Mouse (Mus musculus) myocyte (in vitro differentiated cells): ENCODE measurements around the gene Zdhhc4. TPM values are rescaled to one million over a fixed set of nuclear protein-coding genes. Genes with fewer than 3 reads are reported as not detected.

Experiments used
- H3K27me3 ChIP-seq: one replicate; pipeline ENCODE4 v1.6.1; 2011; ENCODE audit not compliant: control insufficient read depth, insufficient read depth, insufficient read length
- H3K36me3 ChIP-seq: one replicate; pipeline ENCODE4 v1.6.1; 2011; ENCODE audit not compliant: control insufficient read depth, insufficient read depth
- H3K4me2 ChIP-seq: one replicate; pipeline ENCODE4 v1.6.1; 2011; ENCODE audit warnings: low read depth, control low read depth
- H3K4me3 ChIP-seq: one replicate; pipeline ENCODE4 v1.5.1; 2011; ENCODE audit warnings: mild to moderate bottlenecking, control low read depth, moderate library complexity
- H3K79me2 ChIP-seq: one replicate; pipeline ENCODE4 v1.6.1; 2011; ENCODE audit not compliant: control insufficient read depth, insufficient read depth
- H3ac ChIP-seq: one replicate; pipeline ENCODE4 v1.6.1; 2011; ENCODE audit not compliant: control insufficient read depth, insufficient read length
- CEBPB ChIP-seq: IDR thresholded peaks from 2 replicates; pipeline ENCODE4 v1.6.1; 2011; ENCODE audit warnings: mild to moderate bottlenecking, moderate library complexity; ENCODE audit not compliant: poor library complexity, insufficient read depth, severe bottlenecking
- E2F4 ChIP-seq: IDR thresholded peaks from one replicate; pipeline ENCODE4 v1.6.1; 2011; ENCODE audit warnings: mild to moderate bottlenecking, control low read depth, moderate library complexity; ENCODE audit not compliant: insufficient read depth
- MAX ChIP-seq: IDR thresholded peaks from one replicate; pipeline ENCODE4 v1.6.1; 2011; ENCODE audit warnings: low read depth, mild to moderate bottlenecking, control low read depth
- MYOD1 ChIP-seq, 3 experiments: IDR thresholded peaks; one replicate each; pipeline ENCODE4 v1.6.1; 2011; ENCODE audit warnings: control low read depth in 2 of 3, low read depth in 2 of 3, mild to moderate bottlenecking in 2 of 3, moderate library complexity in 1 of 3; ENCODE audit not compliant: insufficient read length in 2 of 3, control insufficient read depth in 1 of 3
- MYOG ChIP-seq, 3 experiments: IDR thresholded peaks; one replicate each; pipeline ENCODE4 v1.6.1; 2011; ENCODE audit warnings: control low read depth in 2 of 3, low read depth in 2 of 3, mild to moderate bottlenecking in 2 of 3; ENCODE audit not compliant: insufficient read length in 2 of 3, control insufficient read depth in 1 of 3, insufficient read depth in 1 of 3
- POLR2A ChIP-seq: IDR thresholded peaks from one replicate; pipeline ENCODE4 v1.6.1; 2011; ENCODE audit warnings: low read depth, mild to moderate bottlenecking, control low read depth, moderate library complexity; ENCODE audit not compliant: insufficient read length
- POLR2AphosphoS2 ChIP-seq: IDR thresholded peaks from one replicate; pipeline ENCODE4 v1.6.1; 2011; ENCODE audit warnings: low read depth, control low read depth; ENCODE audit not compliant: insufficient read length
- REST ChIP-seq: IDR thresholded peaks from one replicate; pipeline ENCODE4 v1.6.1; 2011; ENCODE audit warnings: mild to moderate bottlenecking, control low read depth, moderate library complexity; ENCODE audit not compliant: insufficient read depth, insufficient read length
- SRF ChIP-seq: IDR thresholded peaks from one replicate; pipeline ENCODE4 v1.6.1; 2011; ENCODE audit warnings: low read depth; ENCODE audit not compliant: control insufficient read depth, insufficient read length
- TCF12 ChIP-seq: IDR thresholded peaks from one replicate; pipeline ENCODE4 v1.6.1; 2011; ENCODE audit warnings: mild to moderate bottlenecking, control low read depth; ENCODE audit not compliant: poor library complexity, insufficient read depth, severe bottlenecking
- TCF3 ChIP-seq: IDR thresholded peaks from one replicate; pipeline ENCODE4 v1.6.1; 2011; ENCODE audit warnings: low read depth, control low read depth; ENCODE audit not compliant: insufficient read length
- USF1 ChIP-seq: IDR thresholded peaks from one replicate; pipeline ENCODE4 v1.6.1; 2011; ENCODE audit warnings: low read depth, mild to moderate bottlenecking, control low read depth, moderate library complexity
- polyA plus RNA-seq: library from polyadenylated mRNA; unstranded; fragments of >200 nt; fragmentation: generic; extraction: Trizol; gene quantifications from one replicate; pipeline ENCODE4 v1.2.1, GENCODE M21; 2012; ENCODE audit warnings: missing spikeins

Gene Zdhhc4
- polyA plus RNA-seq, 1 experiment = 60.5 TPM

DNA sequence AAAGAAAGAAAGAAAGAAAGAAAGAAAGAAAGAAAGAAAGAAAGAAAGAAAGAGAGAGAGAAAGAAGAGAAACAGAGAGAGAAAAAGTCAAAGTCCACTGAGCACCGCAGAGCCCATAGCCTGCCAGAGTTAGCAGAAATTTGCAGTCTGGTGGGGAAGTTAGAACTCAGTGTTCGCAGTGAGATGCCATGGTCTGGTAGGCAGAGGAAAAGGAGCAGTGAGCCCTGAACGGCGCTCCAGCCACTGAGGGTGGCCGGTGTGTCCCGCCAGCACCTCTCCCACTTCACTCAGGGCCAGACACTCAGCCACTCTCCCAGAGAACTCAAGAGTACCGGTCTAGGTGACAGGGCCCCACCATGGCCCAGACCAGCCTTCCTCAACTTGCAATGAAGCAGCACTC lies 24.8 kb downstream of the Zdhhc4 start:
- Histone ChIP-seq H3K4me3 (no peak overlapping the region), H3K36me3 (peaks cover 18% of the 10 kb centered on the region), H3ac (no peak overlapping the region), H3K27me3 (no peaks in the 10 kb centered on the region), H3K4me2 (no peak overlapping the region), H3K79me2 (peaks cover 7% of the 10 kb centered on the region)
- TF ChIP-seq TCF12 = no peak
- no peak for TF ChIP-seq E2F4
- TF ChIP-seq MAX = no peak
- no peak for TF ChIP-seq POLR2AphosphoS2
- no peak for TF ChIP-seq TCF3
- no peak for TF ChIP-seq USF1
- no peak for TF ChIP-seq MYOG (IDR thresholded peaks at IDR 0.05; ENCODE audit: control insufficient read depth in 1 of 3, insufficient read depth in 1 of 3, insufficient read length in 2 of 3, low read depth in 2 of 3)
- no peak for TF ChIP-seq REST
- no peak for TF ChIP-seq CEBPB
- no peak for TF ChIP-seq SRF
- TF ChIP-seq MYOD1 (IDR thresholded peaks at IDR 0.05; ENCODE audit: control insufficient read depth in 1 of 3, insufficient read length in 2 of 3, low read depth in 2 of 3) = no peak
- no peak for TF ChIP-seq POLR2A

- Histone ChIP-seq H3K4me2 (no peak overlapping the region), H3K36me3 (peaks cover 15% of the 10 kb centered on the region), H3K79me2 (peaks cover 7% of the 10 kb centered on the region), H3K4me3 (no peak overlapping the region), H3K27me3 (no peaks in the 10 kb centered on the region), H3ac (no peak overlapping the region)
- no peak for TF ChIP-seq TCF12
- TF ChIP-seq REST = no peak
- TF ChIP-seq MYOG (IDR thresholded peaks at IDR 0.05; ENCODE audit: control insufficient read depth in 1 of 3, insufficient read depth in 1 of 3, insufficient read length in 2 of 3, low read depth in 2 of 3) = no peak
Measured at GRCm38 (mm10) chr5:143301296-143301695, 27.8 kb downstream of the Zdhhc4 start.

DNA sequence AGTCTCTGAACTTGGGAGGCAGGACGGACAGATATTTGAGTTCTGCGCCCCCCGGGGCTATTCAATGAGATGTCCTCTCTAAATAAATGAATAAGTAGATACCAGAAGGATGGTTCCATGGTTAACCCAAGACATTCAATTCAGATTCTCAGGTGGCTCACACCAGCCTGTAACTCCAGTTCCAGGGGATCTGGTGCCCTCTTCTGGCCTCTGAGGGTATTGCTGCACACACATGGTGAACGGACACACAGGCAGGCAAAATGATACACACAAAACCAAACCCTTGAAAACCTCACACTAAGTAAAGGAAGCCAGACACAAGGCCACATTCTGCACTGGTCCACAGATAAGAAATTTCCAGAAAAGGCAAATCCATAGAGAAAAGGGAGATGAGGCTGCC lies 29.4 kb downstream of the Zdhhc4 start:
- TF ChIP-seq POLR2A = no peak
- no peak for TF ChIP-seq TCF3
- TF ChIP-seq E2F4 = no peak
- TF ChIP-seq SRF = no peak
- TF ChIP-seq CEBPB = no peak
- TF ChIP-seq MAX = no peak
- TF ChIP-seq USF1 = no peak
- no peak for TF ChIP-seq POLR2AphosphoS2
- Histone ChIP-seq H3K36me3 (peaks cover 6% of the 10 kb centered on the region), H3K4me3 (no peak overlapping the region), H3K4me2 (no peak overlapping the region), H3ac (no peak overlapping the region), H3K79me2 (no peaks in the 10 kb centered on the region), H3K27me3 (no peaks in the 10 kb centered on the region)

GRCm38 (mm10) chr5:143298391-143298790 lies 30.7 kb downstream of the Zdhhc4 start:
- Histone ChIP-seq H3ac (no peak overlapping the region), H3K4me2 (no peak overlapping the region), H3K27me3 (no peaks in the 10 kb centered on the region), H3K4me3 (no peak overlapping the region), H3K36me3 (peaks cover 6% of the 10 kb centered on the region), H3K79me2 (no peaks in the 10 kb centered on the region)
- no peak for TF ChIP-seq TCF12
- TF ChIP-seq MYOD1 (IDR thresholded peaks at IDR 0.05; ENCODE audit: control insufficient read depth in 1 of 3, insufficient read length in 2 of 3, low read depth in 2 of 3) = no peak
- no peak for TF ChIP-seq SRF
- no peak for TF ChIP-seq REST
- no peak for TF ChIP-seq TCF3
- TF ChIP-seq POLR2AphosphoS2 = no peak
- no peak for TF ChIP-seq CEBPB
- TF ChIP-seq USF1 = no peak

DNA sequence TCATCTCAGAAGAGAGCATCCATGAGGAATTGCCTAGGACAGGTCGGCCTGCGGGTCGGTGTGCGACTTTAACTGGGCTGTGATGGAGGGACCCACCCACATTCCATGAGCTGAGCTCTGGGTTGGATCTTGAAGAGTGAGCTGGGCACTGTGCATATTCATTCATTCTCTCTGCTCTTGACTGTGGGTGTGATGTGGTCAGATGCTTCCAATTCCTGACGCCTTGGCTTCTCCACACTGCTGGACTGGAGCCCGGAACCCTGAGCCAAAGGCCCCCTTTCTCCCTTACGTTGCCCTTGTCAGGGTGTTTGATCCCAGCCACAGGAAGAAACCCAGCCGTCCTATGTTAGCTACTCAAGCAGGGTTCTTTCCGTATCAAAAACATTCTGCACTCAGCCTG lies 31.1 kb downstream of the Zdhhc4 start:
- Histone ChIP-seq H3K4me2 (no peak overlapping the region), H3ac (no peak overlapping the region), H3K27me3 (no peaks in the 10 kb centered on the region), H3K4me3 (no peak overlapping the region), H3K79me2 (no peaks in the 10 kb centered on the region), H3K36me3 (peaks cover 6% of the 10 kb centered on the region)
- no peak for TF ChIP-seq E2F4
- no peak for TF ChIP-seq POLR2A
- TF ChIP-seq CEBPB = no peak
- TF ChIP-seq MYOG (IDR thresholded peaks at IDR 0.05; ENCODE audit: control insufficient read depth in 1 of 3, insufficient read depth in 1 of 3, insufficient read length in 2 of 3, low read depth in 2 of 3) = no peak
- TF ChIP-seq REST = no peak
- no peak for TF ChIP-seq USF1
- no peak for TF ChIP-seq TCF12
- no peak for TF ChIP-seq MYOD1 (IDR thresholded peaks at IDR 0.05; ENCODE audit: control insufficient read depth in 1 of 3, insufficient read length in 2 of 3, low read depth in 2 of 3)
- TF ChIP-seq POLR2AphosphoS2 = no peak
- TF ChIP-seq SRF = no peak
- no peak for TF ChIP-seq TCF3
- no peak for TF ChIP-seq MAX
